Mouse (Mus musculus) granulocyte monocyte progenitor cell, adult 5-6 weeks (primary cell): ENCODE measurements around the gene Rnf187. TPM values are rescaled to one million over a fixed set of nuclear protein-coding genes. Genes with fewer than 3 reads are reported as not detected.
A peak's percentile ranks its signal among the peaks of the same experiment; 100 is the strongest.

Source experiments
- ATAC-seq: replicated peaks from 2 replicates; pipeline ENCODE4 v1.8.0; 2016; ENCODE audit warnings: mild to moderate bottlenecking, moderate TSS enrichment, inconsistent platforms; ENCODE audit not compliant: poor library complexity, severe bottlenecking
- total RNA-seq, 2 experiments: library from RNA; stranded (forward) in 1 of 2; stranded (reverse) in 1 of 2; fragments of 200-712, 200-1000 nt in 1 of 2; fragments of >200 nt in 1 of 2; fragmentation: Nextera tagmentation in 1 of 2; gene quantifications; 2 replicates each; pipeline ENCODE4 v1.2.3; 2014 to 2017

Gene Rnf187
- total RNA-seq, 2 experiments from 2014 or later: 78.6 to 82.2 TPM

GRCm38 (mm10) chr11:58904838-58905237, 33.9 kb downstream of the Rnf187 start:
- ATAC-seq: peak; percentile 23; the same call in 1 of the 2 replicates

GRCm38 (mm10) chr11:58904410-58904718, 34.4 kb downstream of the Rnf187 start:
- no peak for ATAC-seq

GRCm38 (mm10) chr11:58903511-58904409, 35.0 kb downstream of the Rnf187 start, which contains the start of gene Zfp39:
TSS of gene Zfp39 (minus strand) at chr11:58904225.
- peak; percentile 96 for ATAC-seq

GRCm38 (mm10) chr11:58901080-58901479, 37.6 kb downstream of the Rnf187 start:
- ATAC-seq: no peak

- no peak for ATAC-seq
These were observed 41.2 kb downstream of the Rnf187 start for GRCm38 (mm10) chr11:58897485-58897884.

GRCm38 (mm10) chr11:58894456-58894855, 44.3 kb downstream of the Rnf187 start:
- no peak for ATAC-seq

- ATAC-seq: no peak
These were observed 48.2 kb downstream of the Rnf187 start for GRCm38 (mm10) chr11:58890511-58890910.

GRCm38 (mm10) chr11:58883756-58884155, 55.0 kb downstream of the Rnf187 start:
- no peak for ATAC-seq

Other genes with a start within 250 kb of the Rnf187 start
- not detected in 2 replicates for gene Olfr319, start 239.8 kb downstream of the Rnf187 start, total RNA-seq (2014; fragmentation: Nextera tagmentation)
- gene Olfr319, start 239.8 kb downstream of the Rnf187 start, total RNA-seq (2017): not detected in 2 replicates
- gene Olfr318, start 214.9 kb downstream of the Rnf187 start, total RNA-seq (2014; fragmentation: Nextera tagmentation): not detected in 2 replicates
- gene Olfr318, start 214.9 kb downstream of the Rnf187 start, total RNA-seq (2017): not detected in 2 replicates
- not detected in 2 replicates for gene Olfr317, start 199.7 kb downstream of the Rnf187 start, total RNA-seq (2014; fragmentation: Nextera tagmentation)
- gene Olfr317, start 199.7 kb downstream of the Rnf187 start, total RNA-seq (2017): not detected in 2 replicates
- gene Olfr316, start 186.2 kb downstream of the Rnf187 start, total RNA-seq (2014; fragmentation: Nextera tagmentation): not detected in 2 replicates
- gene Olfr316, start 186.2 kb downstream of the Rnf187 start, total RNA-seq (2017): not detected in 2 replicates
- not detected in 2 replicates for gene Olfr315, start 165.7 kb downstream of the Rnf187 start, total RNA-seq (2014; fragmentation: Nextera tagmentation)
- not detected in 2 replicates for gene Olfr315, start 165.7 kb downstream of the Rnf187 start, total RNA-seq (2017)
- gene Olfr314, start 156.0 kb downstream of the Rnf187 start, total RNA-seq (2014; fragmentation: Nextera tagmentation): not detected in 2 replicates
- gene Olfr314, start 156.0 kb downstream of the Rnf187 start, total RNA-seq (2017): not detected in 2 replicates
- gene Fam183b, start 137.0 kb downstream of the Rnf187 start, total RNA-seq (2014; fragmentation: Nextera tagmentation): not detected in 2 replicates
- gene Fam183b, start 137.0 kb downstream of the Rnf187 start, total RNA-seq (2017): not detected in 2 replicates
- not detected in 2 replicates for gene Olfr313, start 123.9 kb downstream of the Rnf187 start, total RNA-seq (2014; fragmentation: Nextera tagmentation)
- not detected in 2 replicates for gene Olfr313, start 123.9 kb downstream of the Rnf187 start, total RNA-seq (2017)
- gene Olfr312, start 109.7 kb downstream of the Rnf187 start, total RNA-seq (2014; fragmentation: Nextera tagmentation): not detected in 2 replicates
- not detected in 2 replicates for gene Olfr312, start 109.7 kb downstream of the Rnf187 start, total RNA-seq (2017)
- gene Olfr311, start 99.7 kb downstream of the Rnf187 start, total RNA-seq (2014; fragmentation: Nextera tagmentation): not detected in 2 replicates
- not detected in 2 replicates for gene Olfr311, start 99.7 kb downstream of the Rnf187 start, total RNA-seq (2017)
- gene Gm12258, start 91.8 kb downstream of the Rnf187 start, total RNA-seq (2014; fragmentation: Nextera tagmentation): 4.1 and 6.7 TPM in 2 replicates
- gene Gm12258, start 91.8 kb downstream of the Rnf187 start, total RNA-seq (2017): 0.67 and 2.3 TPM in 2 replicates
- 2.8 and 3.8 TPM in 2 replicates for gene 2810021J22Rik, start 71.7 kb downstream of the Rnf187 start, total RNA-seq (2014; fragmentation: Nextera tagmentation)
- gene 2810021J22Rik, start 71.7 kb downstream of the Rnf187 start, total RNA-seq (2017): 2.1 and 2.5 TPM in 2 replicates
- 14.5 and 16.7 TPM in 2 replicates for gene Zfp39, start 34.7 kb downstream of the Rnf187 start, total RNA-seq (2014; fragmentation: Nextera tagmentation)
- gene Zfp39, start 34.7 kb downstream of the Rnf187 start, total RNA-seq (2017): 7.2 and 9.5 TPM in 2 replicates
- not detected in 2 replicates for gene Btnl10, start 21.0 kb downstream of the Rnf187 start, total RNA-seq (2014; fragmentation: Nextera tagmentation)
- gene Btnl10, start 21.0 kb downstream of the Rnf187 start, total RNA-seq (2017): 0.13 TPM in 1 of 2 replicates, not detected in the other
- gene Hist3h2ba, start 10.0 kb upstream of the Rnf187 start, total RNA-seq (2014; fragmentation: Nextera tagmentation): not detected in 2 replicates
- gene Hist3h2ba, start 10.0 kb upstream of the Rnf187 start, total RNA-seq (2017): 1.5 and 2.3 TPM in 2 replicates
- gene Hist3h2a, start 15.8 kb upstream of the Rnf187 start, total RNA-seq (2014; fragmentation: Nextera tagmentation): 9.3 and 14.0 TPM in 2 replicates
- 234 and 237 TPM in 2 replicates for gene Hist3h2a, start 15.8 kb upstream of the Rnf187 start, total RNA-seq (2017)
- not detected in 2 replicates for gene Trim17, start 15.8 kb upstream of the Rnf187 start, total RNA-seq (2014; fragmentation: Nextera tagmentation)
- 0.13 TPM in 1 of 2 replicates, not detected in the other for gene Trim17, start 15.8 kb upstream of the Rnf187 start, total RNA-seq (2017)
- 29.0 and 32.3 TPM in 2 replicates for gene Trim11, start 39.2 kb upstream of the Rnf187 start, total RNA-seq (2014; fragmentation: Nextera tagmentation)
- 29.1 and 30.5 TPM in 2 replicates for gene Trim11, start 39.2 kb upstream of the Rnf187 start, total RNA-seq (2017)
- not detected in 2 replicates for gene Obscn, start 197.5 kb upstream of the Rnf187 start, total RNA-seq (2014; fragmentation: Nextera tagmentation)
- not detected in 2 replicates for gene Obscn, start 197.5 kb upstream of the Rnf187 start, total RNA-seq (2017)
- 0.84 and 2.8 TPM in 2 replicates for gene Iba57, start 224.8 kb upstream of the Rnf187 start, total RNA-seq (2014; fragmentation: Nextera tagmentation)
- 3.9 and 6.0 TPM in 2 replicates for gene Iba57, start 224.8 kb upstream of the Rnf187 start, total RNA-seq (2017)
- not detected in 2 replicates for gene Gjc2, start 244.3 kb upstream of the Rnf187 start, total RNA-seq (2014; fragmentation: Nextera tagmentation)
- not detected in 2 replicates for gene Gjc2, start 244.3 kb upstream of the Rnf187 start, total RNA-seq (2017)